Mouse (Mus musculus): ENCODE results near the gene Bscl2.

- TF ChIP-seq POLR2A (IDR thresholded peaks at IDR 0.05; ENCODE audit: borderline replicate concordance, extremely low read depth, insufficient read depth, insufficient read length, poor library complexity, severe bottlenecking): no peak
- TF ChIP-seq CTCF (IDR thresholded peaks at IDR 0.05; ENCODE audit: borderline replicate concordance, extremely low read depth, insufficient read depth, insufficient read length): no peak
Measured at GRCm38 (mm10) chr19:8851639-8852038, 14.4 kb downstream of the Bscl2 start.

Data from brain, embryonic 14.5 days (tissue).